In genomic region chr5:120612442-120612821, GRCm38 (mm10) we compare ENCODE assay signal across 8 mouse cellular contexts. TPM values are rescaled to one million over a fixed set of nuclear protein-coding genes. Genes with fewer than 3 reads are reported as not detected.
DNase-seq lines count a peak whose midpoint lies in the region; ATAC-seq and TF ChIP-seq lines count a peak whose summit lies in the region.

Rita1 (minus strand) TSS chr5:120612589.
Ddx54 (plus strand) TSS chr5:120612739.

- H3K36me3 ChIP-seq in hindbrain, embryonic 12.5 days: peaks cover 27% of the 10 kb centered on the region
- H3K36me3 ChIP-seq in lung, embryonic 16.5 days (ENCODE audit: control insufficient read depth, insufficient read depth, low read length): peaks cover 14% of the 10 kb centered on the region; the same call in 1 of the 2 replicates

- POLR2A ChIA-PET in Patski (lab: Charles Lee): no interaction called here

- CTCF ChIA-PET in Patski (lab: Charles Lee): no interaction called here

- no peak for TF ChIP-seq CTCF in Patski (IDR thresholded peaks at IDR 0.05)

- H3K27me3 ChIP-seq in Patski: no peaks in the 10 kb centered on the region
- no peaks in the 10 kb centered on the region for H3K27me3 ChIP-seq in hindbrain, embryonic 12.5 days
- H3K27me3 ChIP-seq in lung, embryonic 16.5 days (ENCODE audit: control insufficient read depth, insufficient read depth, low read depth, low read length): no peaks in the 10 kb centered on the region

- ATAC-seq in Patski: peak; percentile 60
- peak; percentile 88 for ATAC-seq in hindbrain, embryonic 12.5 days (ENCODE audit: low FRiP score)
- ATAC-seq in lung, embryonic 16.5 days (ENCODE audit: low read depth): peak; percentile 90

- under 1% methylated on average over 22 of the region's 22 CpGs for WGBS in hindbrain, embryonic 12.5 days
- 0% methylated on average over 22 of the region's 22 CpGs for WGBS in lung, embryonic 16.5 days

- H3K4me3 ChIP-seq in hindbrain, embryonic 12.5 days: peak within 1 kb of the TSS; percentile 64
- peak within 1 kb of the TSS; percentile 67 for H3K4me3 ChIP-seq in lung, embryonic 16.5 days (ENCODE audit: low read length)

- H3K4me2 ChIP-seq in hindbrain, embryonic 12.5 days (replicated peaks): peak within 1 kb of the TSS; percentile 91
- H3K4me2 ChIP-seq in lung, embryonic 16.5 days (ENCODE audit: low read depth, low read length): peak within 1 kb of the TSS; percentile 84

- in situ Hi-C loops in Patski (cut with MboI; ENCODE audit: low pct_unique_long_range_greater_than_20kb): loop anchor here (25.0 kb wide), 1 partner anchor 475 kb away; no protein-coding TSS in a partner anchor

- H3K9ac ChIP-seq in hindbrain, embryonic 12.5 days: peak within 1 kb of the TSS; percentile 66
- peak within 1 kb of the TSS; percentile 72 for H3K9ac ChIP-seq in lung, embryonic 16.5 days (ENCODE audit: low read length)

- peaks cover 18% of the 10 kb centered on the region for H3K4me1 ChIP-seq in hindbrain, embryonic 12.5 days
- H3K4me1 ChIP-seq in lung, embryonic 16.5 days (replicated peaks; ENCODE audit: control insufficient read depth, insufficient read depth, low read length): peaks cover 17% of the 10 kb centered on the region

- peak within 1 kb of the TSS; percentile 76 for H3K27ac ChIP-seq in hindbrain, embryonic 12.5 days
- peak within 1 kb of the TSS; percentile 85 for H3K27ac ChIP-seq in lung, embryonic 16.5 days (ENCODE audit: low read length)

- H3K9me3 ChIP-seq in hindbrain, embryonic 12.5 days (replicated peaks): 0 out of 2 replicates have a peak, but pooled peaks cover 4% of the 10 kb centered on the region
- peaks cover 3% of the 10 kb centered on the region; the same call in 1 of the 2 replicates for H3K9me3 ChIP-seq in lung, embryonic 16.5 days (ENCODE audit: control insufficient read depth, low read length)

- DNase-seq in Patski (ENCODE audit: low read depth, low spot score): no peak
- DNase-seq in cerebellum, postnatal 25 days: peak; percentile 98 to 99
- DNase-seq in frontal cortex, postnatal 25 days (ENCODE audit: low spot score in 2 of 2): peak; percentile 99
- peak; percentile 98 to 99 for DNase-seq in layer of hippocampus, postnatal 10 days (ENCODE audit: low spot score in 2 of 2)
- peak; percentile 96 for DNase-seq in ovary, postnatal 10 days (ENCODE audit: low spot score)
- peak; percentile 99 for DNase-seq in thymus, postnatal 4 days

RNA-seq across cellular contexts. Expression of gene Rita1, which starts in this region (rescaled TPM):
- polyA plus RNA-seq in Patski (2021): 14.0 TPM
- 16.8 and 19.2 TPM in 2 replicates for polyA plus RNA-seq in hindbrain, embryonic 12.5 days (2016; fragmentation: Nextera tagmentation; extraction: Ambion mirVana)
- total RNA-seq in layer of hippocampus, postnatal 10 days (2021): 10 to 100 TPM; 24.1 to 27.3 TPM
- 13.8 and 14.0 TPM in 2 replicates for polyA plus RNA-seq in lung, embryonic 16.5 days (2015; fragmentation: Nextera tagmentation; extraction: Ambion mirVana)

RNA-seq across cellular contexts. Expression of gene Ddx54, which starts in this region (rescaled TPM):
- polyA plus RNA-seq in Patski (2021): 54.0 TPM
- 53.2 and 53.6 TPM in 2 replicates for polyA plus RNA-seq in hindbrain, embryonic 12.5 days (2016; fragmentation: Nextera tagmentation; extraction: Ambion mirVana)
- 10 to 100 TPM; 45.0 to 45.1 TPM for total RNA-seq in layer of hippocampus, postnatal 10 days (2021)
- 36.8 and 37.8 TPM in 2 replicates for polyA plus RNA-seq in lung, embryonic 16.5 days (2015; fragmentation: Nextera tagmentation; extraction: Ambion mirVana)
